Mouse (Mus musculus): Measurements from ENCODE around the gene Gnao1. TPM values are rescaled to one million over a fixed set of nuclear protein-coding genes. Genes with fewer than 3 reads are reported as not detected.
A peak's percentile ranks its signal among the peaks of the same experiment; 100 is the strongest.

Gene Gnao1
- polyA plus RNA-seq, 1 experiment from 2014 or later, result 10.8 TPM

- no peak for ATAC-seq (replicated peaks; ENCODE audit: extremely low read depth, insufficient read depth, low FRiP score)
- no peak overlapping the region for H3K9ac ChIP-seq (ENCODE audit: low read length)
- 44% methylated on average over 15 of the region's 15 CpGs for WGBS
- peaks cover 28% of the 10 kb centered on the region for H3K4me1 ChIP-seq (ENCODE audit: control insufficient read depth, insufficient read depth, low read length)
- no peak overlapping the region for H3K4me2 ChIP-seq (ENCODE audit: low read depth, low read length)
- no peaks in the 10 kb centered on the region for H3K9me3 ChIP-seq (replicated peaks; ENCODE audit: control insufficient read depth, low read length)
- H3K36me3 ChIP-seq (ENCODE audit: control insufficient read depth, insufficient read depth), result peaks cover 4% of the 10 kb centered on the region; the same call in 1 of the 2 replicates
- H3K4me3 ChIP-seq (ENCODE audit: low read length), result no peak overlapping the region
- no peaks in the 10 kb centered on the region for H3K27me3 ChIP-seq (ENCODE audit: control insufficient read depth, insufficient read depth, low read length)
- 0 out of 2 replicates have a peak overlapping the region, but pooled peaks have one; percentile 9 for H3K27ac ChIP-seq (ENCODE audit: low read length)
Measured at GRCm38 (mm10) chr8:94009243-94009845, 199.6 kb downstream of the Gnao1 start.

GRCm38 (mm10) chr8:94010101-94010705 lies 200.4 kb downstream of the Gnao1 start:
- Histone ChIP-seq H3K9ac (ENCODE audit: low read length) (no peak overlapping the region), H3K4me3 (ENCODE audit: low read length) (no peak overlapping the region), H3K36me3 (ENCODE audit: control insufficient read depth, insufficient read depth) (no peaks in the 10 kb centered on the region), H3K27ac (ENCODE audit: low read length) (no peak overlapping the region), H3K27me3 (ENCODE audit: control insufficient read depth, insufficient read depth, low read length) (no peaks in the 10 kb centered on the region), H3K4me2 (ENCODE audit: low read depth, low read length) (peak overlapping the region; percentile 23; the same call in 1 of the 2 replicates), H3K4me1 (ENCODE audit: control insufficient read depth, insufficient read depth, low read length) (peaks cover 28% of the 10 kb centered on the region), H3K9me3 (replicated peaks; ENCODE audit: control insufficient read depth, low read length) (no peaks in the 10 kb centered on the region)
- no peak for ATAC-seq (replicated peaks; ENCODE audit: extremely low read depth, insufficient read depth, low FRiP score)
- WGBS, result 66% methylated on average over 2 of the region's 2 CpGs

- Histone ChIP-seq H3K4me2 (ENCODE audit: low read depth, low read length) (peak overlapping the region; percentile 93), H3K4me3 (ENCODE audit: low read length) (peak overlapping the region; percentile 99), H3K27me3 (ENCODE audit: control insufficient read depth, insufficient read depth, low read length) (no peaks in the 10 kb centered on the region), H3K36me3 (ENCODE audit: control insufficient read depth, insufficient read depth) (no peaks in the 10 kb centered on the region), H3K27ac (ENCODE audit: low read length) (peak overlapping the region; percentile 95), H3K9me3 (replicated peaks; ENCODE audit: control insufficient read depth, low read length) (no peaks in the 10 kb centered on the region), H3K9ac (ENCODE audit: low read length) (peak overlapping the region; percentile 99), H3K4me1 (ENCODE audit: control insufficient read depth, insufficient read depth, low read length) (peaks cover 28% of the 10 kb centered on the region)
- WGBS, result 4% methylated on average over 48 of the region's 48 CpGs
- no peak for ATAC-seq (replicated peaks; ENCODE audit: extremely low read depth, insufficient read depth, low FRiP score)
Measured at GRCm38 (mm10) chr8:94011076-94012012, 201.6 kb downstream of the Gnao1 start.

- under 1% methylated on average over 108 of the region's 130 CpGs for WGBS
- H3K4me2 ChIP-seq (ENCODE audit: low read depth, low read length), result peak within 1 kb of the TSS; percentile 93
- H3K9ac ChIP-seq (ENCODE audit: low read length), result peak within 1 kb of the TSS; percentile 99
- H3K36me3 ChIP-seq (ENCODE audit: control insufficient read depth, insufficient read depth), result no peaks in the 10 kb centered on the region
- peaks cover 28% of the 10 kb centered on the region for H3K4me1 ChIP-seq (ENCODE audit: control insufficient read depth, insufficient read depth, low read length)
- no peaks in the 10 kb centered on the region for H3K9me3 ChIP-seq (replicated peaks; ENCODE audit: control insufficient read depth, low read length)
- H3K27ac ChIP-seq (ENCODE audit: low read length), result peak within 1 kb of the TSS; percentile 95
- H3K4me3 ChIP-seq (ENCODE audit: low read length), result peak within 1 kb of the TSS; percentile 99
- peak; percentile 92 for ATAC-seq (replicated peaks; ENCODE audit: extremely low read depth, insufficient read depth, low FRiP score)
- no peaks in the 10 kb centered on the region for H3K27me3 ChIP-seq (ENCODE audit: control insufficient read depth, insufficient read depth, low read length)
Measured at GRCm38 (mm10) chr8:94012013-94012951, 202.5 kb downstream of the Gnao1 start, which contains the start of gene Amfr. Gene Amfr (minus strand): TSS chr8:94012842.

- no peak for ATAC-seq (replicated peaks; ENCODE audit: extremely low read depth, insufficient read depth, low FRiP score)
- peak overlapping the region; percentile 95 for H3K27ac ChIP-seq (ENCODE audit: low read length)
- 19% methylated on average over 7 of the region's 7 CpGs for WGBS
Measured at GRCm38 (mm10) chr8:94013026-94013612, 203.4 kb downstream of the Gnao1 start.

More at GRCm38 (mm10) chr8:94013026-94013612, 203.4 kb downstream of the Gnao1 start:
- peak overlapping the region; percentile 93 for H3K4me2 ChIP-seq (ENCODE audit: low read depth, low read length)
- peak overlapping the region; percentile 99 for H3K9ac ChIP-seq (ENCODE audit: low read length)
- peaks cover 28% of the 10 kb centered on the region for H3K4me1 ChIP-seq (ENCODE audit: control insufficient read depth, insufficient read depth, low read length)
- no peaks in the 10 kb centered on the region for H3K27me3 ChIP-seq (ENCODE audit: control insufficient read depth, insufficient read depth, low read length)
- no peaks in the 10 kb centered on the region for H3K9me3 ChIP-seq (replicated peaks; ENCODE audit: control insufficient read depth, low read length)
- no peaks in the 10 kb centered on the region for H3K36me3 ChIP-seq (ENCODE audit: control insufficient read depth, insufficient read depth)
- H3K4me3 ChIP-seq (ENCODE audit: low read length), result peak overlapping the region; percentile 99

Small RNA genes lying within 50 kb of the gene (microRNA-seq; reads per million reads assigned to microRNA genes)
- not detected for gene Gm24159

Other genes with a start within 250 kb of the Gnao1 start
- 43.3 and 45.5 TPM in 2 replicates for gene Amfr, start 202.9 kb downstream of the Gnao1 start, polyA plus RNA-seq (2015; fragmentation: Nextera tagmentation; extraction: Ambion mirVana)
- 64.5 and 76.9 TPM in 2 replicates for gene Nudt21, start 227.1 kb downstream of the Gnao1 start, polyA plus RNA-seq (2015; fragmentation: Nextera tagmentation; extraction: Ambion mirVana)
- gene Ogfod1, start 227.2 kb downstream of the Gnao1 start, polyA plus RNA-seq (2015; fragmentation: Nextera tagmentation; extraction: Ambion mirVana), result 11.1 and 12.2 TPM in 2 replicates